Mouse (Mus musculus) CH12.LX (cell line): Measurements from ENCODE around the gene Wdr75.

Source experiments
- CHD1 ChIP-seq: IDR thresholded peaks from 2 replicates; pipeline ENCODE4 v1.6.1; 2012; ENCODE audit warnings: low read depth, low read length, improper control_type of control experiment, inconsistent platforms
- CTCF ChIP-seq, 2 experiments: IDR thresholded peaks in 1 of 2; conservative IDR thresholded peaks in 1 of 2; 2 replicates each; pipeline ENCODE4 v1.5.1; 2011 to 2012; ENCODE audit warnings: low read depth in 2 of 2, low read length in 2 of 2, improper control_type of control experiment in 1 of 2, inconsistent platforms in 1 of 2, mild to moderate bottlenecking in 1 of 2, moderate library complexity in 1 of 2
- EP300 ChIP-seq: IDR thresholded peaks from 2 replicates; pipeline ENCODE4 v1.6.1; 2011; ENCODE audit warnings: low read length, improper control_type of control experiment
- MAFK ChIP-seq: IDR thresholded peaks from 2 replicates; pipeline ENCODE4 v1.6.1; 2011; ENCODE audit warnings: low read length, improper control_type of control experiment; ENCODE audit not compliant: insufficient replicate concordance
- POLR2A ChIP-seq: IDR thresholded peaks from 2 replicates; pipeline ENCODE4 v1.6.1; 2011; ENCODE audit warnings: low read depth, mild to moderate bottlenecking, improper control_type of control experiment, low read length
- POLR2AphosphoS2 ChIP-seq: IDR thresholded peaks from 2 replicates; pipeline ENCODE4 v1.6.1; 2011; ENCODE audit warnings: low read depth, low read length, improper control_type of control experiment
- ZKSCAN1 ChIP-seq: IDR thresholded peaks from 2 replicates; pipeline ENCODE4 v1.6.1; 2012; ENCODE audit warnings: low read depth, inconsistent platforms, low read length, improper control_type of control experiment, borderline replicate concordance
- ZNF384 ChIP-seq: IDR thresholded peaks from 2 replicates; pipeline ENCODE4 v1.6.1; 2012; ENCODE audit warnings: low read depth, low read length, improper control_type of control experiment, inconsistent platforms

- TF ChIP-seq ZKSCAN1 = no peak
- TF ChIP-seq POLR2A = no peak
- no peak for TF ChIP-seq CTCF (conservative IDR thresholded peaks at IDR 0.05 in 1 of 2, IDR thresholded peaks at IDR 0.05 in 1 of 2; ENCODE audit: low read depth in 2 of 2, low read length in 2 of 2)
- no peak for TF ChIP-seq ZNF384
- TF ChIP-seq MAFK = no peak
- no peak for TF ChIP-seq POLR2AphosphoS2
- TF ChIP-seq EP300 = no peak
- no peak for TF ChIP-seq CHD1
These were observed 70.8 kb downstream of the Wdr75 start for GRCm38 (mm10) chr1:45865727-45866126.
